Mouse (Mus musculus) limb, embryonic 12.5 days (tissue): ENCODE measurements around the gene Zfp457. TPM values are rescaled to one million over a fixed set of nuclear protein-coding genes. Genes with fewer than 3 reads are reported as not detected.
"Not testable (repeated sequence)": the region's sequence is repeated elsewhere in the genome, so short reads cannot be mapped to it uniquely, and the experiment has no call there.

ENCODE experiments used
- ATAC-seq: fragments of 200-750 bp; cut with Nextera tagmentation; 2 replicates; pipeline ENCODE4 v1.8.0; 2017; ENCODE audit warnings: low read depth, moderate TSS enrichment; ENCODE audit not compliant: insufficient number of reproducible peaks, insufficient read depth, low FRiP score, low TSS enrichment
- H3K27ac ChIP-seq: fragments of 300-500 bp; sonication (generic); 2 replicates; pipeline ENCODE4 v1.5.1; 2016; ENCODE audit warnings: mild to moderate bottlenecking, moderate library complexity
- H3K27me3 ChIP-seq: fragments of 300-500 bp; sonication (generic); 2 replicates; pipeline ENCODE4 v1.6.1; 2016; ENCODE audit warnings: mild to moderate bottlenecking, moderate library complexity
- H3K36me3 ChIP-seq: fragments of 300-500 bp; sonication (generic); 2 replicates; pipeline ENCODE4 v1.6.1; 2016; ENCODE audit warnings: mild to moderate bottlenecking, moderate library complexity
- H3K4me1 ChIP-seq: fragments of 300-500 bp; sonication (generic); replicated peaks from 2 replicates; pipeline ENCODE4 v1.6.1; 2016
- H3K4me2 ChIP-seq: fragments of 300-500 bp; sonication (generic); 2 replicates; pipeline ENCODE4 v1.6.1; 2016; ENCODE audit warnings: mild to moderate bottlenecking, moderate library complexity
- H3K4me3 ChIP-seq: fragments of 300-500 bp; sonication (generic); replicated peaks from 2 replicates; pipeline ENCODE4 v1.5.1; 2016; ENCODE audit warnings: mild to moderate bottlenecking
- H3K9ac ChIP-seq: fragments of 300-500 bp; sonication (generic); replicated peaks from 2 replicates; pipeline ENCODE4 v1.6.1; 2016; ENCODE audit warnings: mild to moderate bottlenecking, moderate library complexity
- H3K9me3 ChIP-seq: fragments of 300-500 bp; sonication (generic); 2 replicates; pipeline ENCODE4 v1.6.1; 2016; ENCODE audit warnings: mild to moderate bottlenecking, moderate library complexity
- WGBS: fragments of 180-500 bp; shearing (Covaris S2); methylation state at CpG from one replicate; pipeline ENCODE4 v1.1.7; 2016; 5-methylcytosine and 5-hydroxymethylcytosine counted together
- polyA plus RNA-seq: library from polyadenylated mRNA; unstranded; fragments of >200 nt; fragmentation: Nextera tagmentation; extraction: Ambion mirVana; gene quantifications from 2 replicates; pipeline ENCODE4 v1.2.1, GENCODE M21; 2016

Zfp457 gene
- 0.47 and 0.58 TPM in 2 replicates for polyA plus RNA-seq

- Histone ChIP-seq H3K27me3 (no peaks in the 10 kb centered on the region), H3K4me3 (peak within 1 kb of the TSS; percentile 68), H3K4me2 (peak within 1 kb of the TSS; percentile 91), H3K9me3 (no peaks in the 10 kb centered on the region), H3K4me1 (peaks cover 6% of the 10 kb centered on the region; the same call in 1 of the 2 replicates), H3K27ac (no peak within 1 kb of the TSS), H3K36me3 (no peaks in the 10 kb centered on the region), H3K9ac (peak within 1 kb of the TSS; percentile 75)
- 12% methylated on average over 16 of the region's 16 CpGs for WGBS
- ATAC-seq = peak; percentile 96
These were observed at the start of gene Zfp457 for GRCm38 (mm10) chr13:67305822-67306672. Gene Zfp457, minus strand, starts transcription at chr13:67306485.

GRCm38 (mm10) chr13:67351854-67352253, 45.6 kb upstream of the Zfp457 start:
- Histone ChIP-seq H3K36me3 (no peaks in the 10 kb centered on the region), H3K4me1 (no peaks in the 10 kb centered on the region), H3K4me3 (no peak overlapping the region), H3K27ac (no peak overlapping the region), H3K9ac (no peak overlapping the region), H3K27me3 (no peaks in the 10 kb centered on the region), H3K9me3 (no peaks in the 10 kb centered on the region), H3K4me2 (no peak overlapping the region)
- ATAC-seq = no peak

GRCm38 (mm10) chr13:67343422-67343821, 37.1 kb upstream of the Zfp457 start:
- WGBS = 94% methylated on average over 2 of the region's 2 CpGs
- H3K4me2 ChIP-seq = no peak overlapping the region
- no peak overlapping the region for H3K4me3 ChIP-seq

DNA sequence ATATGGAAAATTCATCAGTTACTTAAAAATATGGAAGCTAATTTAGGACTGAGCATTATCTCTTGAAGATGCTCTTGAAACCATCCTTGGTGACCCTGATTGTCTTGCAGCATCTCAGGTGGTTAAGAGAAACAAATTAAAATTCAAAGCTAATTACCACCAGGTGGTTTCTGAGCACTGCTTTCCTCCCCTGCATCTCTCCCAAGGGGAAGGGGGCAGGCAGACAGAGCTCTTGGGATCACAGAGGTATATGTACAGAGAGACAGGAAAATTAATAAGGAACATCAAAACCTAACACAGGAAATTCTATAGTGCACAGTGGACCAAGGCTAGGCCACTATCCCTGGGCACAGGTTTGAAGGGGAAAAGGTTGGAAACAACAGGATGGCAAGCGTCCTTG, 26.6 kb upstream of the Zfp457 start:
- 0 out of 2 replicates have a peak, but pooled peaks have one; percentile 11 for ATAC-seq
- Histone ChIP-seq H3K4me3 (peak overlapping the region; percentile 55), H3K36me3 (no peaks in the 10 kb centered on the region), H3K9me3 (no peaks in the 10 kb centered on the region), H3K27me3 (no peaks in the 10 kb centered on the region), H3K4me1 (peaks cover 9% of the 10 kb centered on the region; the same call in 1 of the 2 replicates), H3K4me2 (peak overlapping the region; percentile 70), H3K9ac (peak overlapping the region; percentile 65), H3K27ac (peak overlapping the region; percentile 73)
- 64% methylated on average over 1 of the region's 1 CpGs for WGBS

More at GRCm38 (mm10) chr13:67343422-67343821, 37.1 kb upstream of the Zfp457 start:
- no peak for ATAC-seq
- Histone ChIP-seq H3K4me1 (no peaks in the 10 kb centered on the region), H3K27ac (no peak overlapping the region), H3K27me3 (no peaks in the 10 kb centered on the region), H3K36me3 (peaks cover 8% of the 10 kb centered on the region; the same call in 1 of the 2 replicates), H3K9me3 (no peaks in the 10 kb centered on the region), H3K9ac (no peak overlapping the region)

DNA sequence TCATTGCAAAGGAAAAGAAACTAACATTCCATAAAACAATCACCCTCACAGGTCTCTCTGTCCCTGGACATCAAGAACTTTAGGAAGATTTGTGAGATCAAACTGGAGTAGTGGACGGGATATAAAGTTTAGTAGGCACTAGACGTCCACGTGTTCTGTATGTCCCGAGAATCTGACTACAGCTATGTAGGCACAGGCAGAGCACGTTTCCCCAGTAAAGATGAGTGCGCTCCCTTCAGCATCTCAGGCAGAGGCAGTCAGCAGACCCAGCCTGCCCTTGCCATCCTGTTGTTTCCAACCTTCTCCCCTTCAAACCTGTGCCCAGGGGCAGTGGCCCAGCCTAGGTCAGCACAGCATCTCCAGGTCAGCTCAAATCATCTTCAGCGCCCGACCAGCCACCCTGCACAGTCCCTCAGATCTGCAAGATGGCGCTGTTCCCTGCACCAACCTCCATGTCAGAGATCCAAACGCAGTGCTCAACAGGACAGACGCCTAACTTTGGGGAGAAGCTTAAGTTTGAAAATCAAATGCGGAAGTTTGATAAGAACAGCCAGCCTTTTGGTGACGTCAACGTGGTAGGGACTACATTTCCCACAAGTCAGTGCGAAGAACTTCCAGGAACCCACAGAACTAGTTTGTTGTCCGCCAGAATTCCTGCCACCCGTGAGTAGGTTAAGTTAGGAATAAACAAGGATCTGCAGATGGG, 25.9 kb upstream of the Zfp457 start, which contains the start of gene Zfp595:
Gene Zfp595 (minus strand): TSS at position 552 of the 706 bp plus-strand sequence.
- H3K27me3 ChIP-seq = no peaks in the 10 kb centered on the region
- peak within 1 kb of the TSS; percentile 73 for H3K27ac ChIP-seq
- ATAC-seq = peak; percentile 85
- H3K4me2 ChIP-seq = peak within 1 kb of the TSS; percentile 70
- H3K9me3 ChIP-seq = no peaks in the 10 kb centered on the region
- peaks cover 9% of the 10 kb centered on the region; the same call in 1 of the 2 replicates for H3K4me1 ChIP-seq
- H3K36me3 ChIP-seq = no peaks in the 10 kb centered on the region
- peak within 1 kb of the TSS; percentile 65 for H3K9ac ChIP-seq
- 20% methylated on average over 17 of the region's 17 CpGs for WGBS
- peak within 1 kb of the TSS; percentile 55 for H3K4me3 ChIP-seq

DNA sequence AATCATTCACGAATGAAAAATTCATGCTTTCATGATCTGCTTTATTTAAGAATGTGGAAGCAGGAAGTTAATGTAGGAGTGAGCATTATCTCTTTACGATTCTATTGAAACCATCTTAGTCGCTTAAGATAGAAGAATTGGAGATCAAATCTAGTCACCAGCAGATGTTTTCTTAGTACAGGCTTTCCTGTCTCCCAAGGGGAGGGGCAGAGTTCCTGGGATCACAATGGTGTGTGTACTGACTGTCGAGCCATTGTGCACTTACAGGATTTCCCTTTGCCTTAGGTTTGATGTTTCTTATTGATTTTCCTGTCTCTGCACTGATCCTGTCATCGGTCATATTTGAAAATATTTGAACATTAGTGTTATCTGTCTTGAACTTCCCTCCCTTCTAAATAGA, 433 bp upstream of the Zfp457 start:
- 45% methylated on average over 5 of the region's 5 CpGs for WGBS
- H3K27ac ChIP-seq = no peak overlapping the region
- no peaks in the 10 kb centered on the region for H3K27me3 ChIP-seq
- no peaks in the 10 kb centered on the region for H3K36me3 ChIP-seq
- H3K9me3 ChIP-seq = peaks cover 1% of the 10 kb centered on the region; the same call in 1 of the 2 replicates
- H3K9ac ChIP-seq = peak overlapping the region; percentile 75; the same call in 1 of the 2 replicates
- ATAC-seq = peak; percentile 46; the same call in 1 of the 2 replicates
- peak overlapping the region; percentile 91 for H3K4me2 ChIP-seq
- peak overlapping the region; percentile 68 for H3K4me3 ChIP-seq
- H3K4me1 ChIP-seq = peaks cover 6% of the 10 kb centered on the region; the same call in 1 of the 2 replicates

GRCm38 (mm10) chr13:67278314-67278713, 28.0 kb downstream of the Zfp457 start, which contains the start of gene Zfp458:
Gene Zfp458, minus strand, starts transcription at chr13:67278466.
- Histone ChIP-seq H3K27me3 (no peaks in the 10 kb centered on the region), H3K4me1 (no peaks in the 10 kb centered on the region), H3K9me3 (no peaks in the 10 kb centered on the region), H3K27ac (no peak within 1 kb of the TSS), H3K4me2 (peak within 1 kb of the TSS; percentile 37), H3K36me3 (no peaks in the 10 kb centered on the region), H3K4me3 (no peak within 1 kb of the TSS), H3K9ac (no peak within 1 kb of the TSS)
- ATAC-seq = no peak
- 46% methylated on average over 7 of the region's 7 CpGs for WGBS

DNA sequence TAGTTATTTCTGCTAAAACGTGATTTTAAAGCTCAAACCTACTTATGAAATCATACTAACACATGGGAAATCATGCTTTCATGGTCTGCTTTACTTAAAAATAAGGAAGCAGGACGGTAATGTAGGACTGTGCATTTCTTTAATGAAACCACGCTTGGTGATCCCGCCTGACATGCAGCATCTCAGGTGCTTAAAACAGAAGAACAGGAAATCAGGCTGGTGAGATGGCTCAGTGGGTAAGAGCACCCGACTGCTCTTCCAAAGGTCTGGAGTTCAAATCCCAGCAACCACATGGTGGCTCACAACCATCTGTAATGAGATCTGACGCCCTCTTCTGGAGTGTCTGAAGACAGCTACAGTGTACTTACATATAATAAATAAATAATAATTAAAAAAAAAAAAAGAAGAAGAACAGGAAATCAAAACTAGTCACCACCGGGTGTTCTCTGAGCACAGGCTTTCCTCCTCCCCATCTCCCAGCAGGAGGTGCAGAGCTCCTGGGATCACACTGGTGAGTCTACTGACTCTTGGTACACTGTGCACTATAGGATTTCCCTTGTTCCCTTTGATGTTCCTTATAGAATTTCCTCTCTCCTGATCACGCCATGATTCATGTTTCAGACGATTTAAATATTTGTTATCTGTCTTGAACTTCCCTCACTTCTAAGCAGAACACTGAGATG, 36.8 kb downstream of the Zfp457 start:
- not testable (repeated sequence) for H3K27ac ChIP-seq, H3K36me3 ChIP-seq, H3K4me1 ChIP-seq, H3K27me3 ChIP-seq
- peak; percentile 66 for ATAC-seq
- Histone ChIP-seq H3K4me3 (peak overlapping the region; percentile 73), H3K9ac (peak overlapping the region; percentile 71; the same call in 1 of the 2 replicates), H3K4me2 (peak overlapping the region; percentile 71), H3K9me3 (peaks cover 10% of the 10 kb centered on the region)
- WGBS = 46% methylated on average over 8 of the region's 9 CpGs

DNA sequence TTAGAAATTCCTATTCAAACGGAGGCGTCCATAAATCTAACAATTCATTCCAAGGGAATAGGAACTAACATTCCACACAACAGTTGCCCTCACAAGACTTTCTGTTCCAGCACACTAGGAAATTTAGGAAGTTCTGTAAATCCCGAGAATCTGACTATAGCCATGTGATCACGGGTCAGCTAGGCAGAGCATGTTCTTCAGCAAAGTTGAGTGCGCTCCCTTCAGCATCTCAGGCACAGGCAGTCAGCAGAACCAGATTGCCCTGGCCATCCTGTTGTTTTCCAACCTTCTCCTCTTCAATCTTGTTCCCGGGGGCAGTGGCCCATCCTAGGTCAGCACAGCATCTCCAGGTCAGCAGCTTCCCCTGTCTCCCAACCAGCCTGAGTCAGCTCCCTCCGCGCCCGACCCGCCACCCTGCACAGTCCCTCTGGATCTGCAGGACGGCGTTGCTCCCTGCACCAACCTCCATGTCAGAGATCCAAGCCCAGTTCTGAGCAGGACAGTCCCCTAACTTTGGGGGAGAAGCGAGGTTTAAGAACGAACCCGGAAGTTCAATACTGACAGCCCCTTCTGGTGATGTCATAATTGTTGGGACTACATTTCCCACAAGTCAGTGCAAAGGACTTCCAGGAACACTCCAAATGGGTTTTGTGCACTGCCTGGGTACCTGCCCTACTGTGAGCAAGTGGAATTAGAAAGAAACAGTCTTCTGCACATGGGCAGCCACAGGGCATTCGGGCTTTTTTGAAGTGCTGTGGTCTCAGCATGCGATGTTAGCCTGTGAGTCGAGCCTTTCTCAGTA, 37.5 kb downstream of the Zfp457 start:
- Histone ChIP-seq H3K27me3 (no peaks in the 10 kb centered on the region), H3K27ac (no peak overlapping the region), H3K9ac (peak overlapping the region; percentile 71), H3K4me3 (peak overlapping the region; percentile 73), H3K4me2 (peak overlapping the region; percentile 71), H3K36me3 (no peaks in the 10 kb centered on the region), H3K9me3 (peaks cover 10% of the 10 kb centered on the region), H3K4me1 (no peaks in the 10 kb centered on the region)
- 9% methylated on average over 18 of the region's 18 CpGs for WGBS
- ATAC-seq = peak; percentile 99
